Mouse (Mus musculus): ENCODE data around the gene Spdye4c. TPM values are rescaled to one million over a fixed set of nuclear protein-coding genes. Genes with fewer than 3 reads are reported as not detected.

The Spdye4c gene
- polyA plus RNA-seq (2011; ENCODE audit: insufficient read length, low read depth, missing spikeins), result not detected in 2 replicates

GRCm38 (mm10) chr2:128590909-128591308 is at the start of gene Spdye4c:
TSS of gene Spdye4c (plus strand) at chr2:128591209.
- Histone ChIP-seq H3K27ac (ENCODE audit: insufficient read depth, low read length) (no peak within 1 kb of the TSS), H3K4me3 (ENCODE audit: insufficient read depth, low read length) (no peak within 1 kb of the TSS), H3K4me1 (ENCODE audit: control insufficient read depth, insufficient read depth, low read length) (no peaks in the 10 kb centered on the region)
- TF ChIP-seq CTCF (IDR thresholded peaks at IDR 0.05; ENCODE audit: borderline replicate concordance, insufficient read depth, low read length) (no peak), POLR2A (IDR thresholded peaks at IDR 0.05; ENCODE audit: low read depth, low read length) (no peak)

GRCm38 (mm10) chr2:128543495-128543894 is 47.5 kb upstream of the Spdye4c start:
- Histone ChIP-seq H3K4me3 (ENCODE audit: insufficient read depth, low read length) (no peak overlapping the region), H3K27ac (ENCODE audit: insufficient read depth, low read length) (no peak overlapping the region), H3K4me1 (ENCODE audit: control insufficient read depth, insufficient read depth, low read length) (peaks cover 11% of the 10 kb centered on the region)
- TF ChIP-seq CTCF (IDR thresholded peaks at IDR 0.05; ENCODE audit: borderline replicate concordance, insufficient read depth, low read length), result no peak
- TF ChIP-seq POLR2A (IDR thresholded peaks at IDR 0.05; ENCODE audit: low read depth, low read length), result no peak

- H3K4me1 ChIP-seq (ENCODE audit: control insufficient read depth, insufficient read depth, low read length), result peaks cover 14% of the 10 kb centered on the region
- H3K27ac ChIP-seq (ENCODE audit: insufficient read depth, low read length), result peak overlapping the region; percentile 51; the same call in 1 of the 2 replicates
- no peak overlapping the region for H3K4me3 ChIP-seq (ENCODE audit: insufficient read depth, low read length)
- TF ChIP-seq CTCF (IDR thresholded peaks at IDR 0.05; ENCODE audit: borderline replicate concordance, insufficient read depth, low read length) (peak; percentile 58; the same call in 1 of the 2 replicates), POLR2A (IDR thresholded peaks at IDR 0.05; ENCODE audit: low read depth, low read length) (no peak)
Observed at GRCm38 (mm10) chr2:128544421-128545137, 46.4 kb upstream of the Spdye4c start.

- no peak for TF ChIP-seq CTCF (IDR thresholded peaks at IDR 0.05; ENCODE audit: borderline replicate concordance, insufficient read depth, low read length)
- TF ChIP-seq POLR2A (IDR thresholded peaks at IDR 0.05; ENCODE audit: low read depth, low read length), result no peak
- H3K4me3 ChIP-seq (ENCODE audit: insufficient read depth, low read length), result no peak overlapping the region
- H3K4me1 ChIP-seq (ENCODE audit: control insufficient read depth, insufficient read depth, low read length), result peaks cover 16% of the 10 kb centered on the region
- no peak overlapping the region for H3K27ac ChIP-seq (ENCODE audit: insufficient read depth, low read length)
Observed at GRCm38 (mm10) chr2:128545447-128545846, 45.6 kb upstream of the Spdye4c start.

- H3K4me1 ChIP-seq (ENCODE audit: control insufficient read depth, insufficient read depth, low read length), result peaks cover 16% of the 10 kb centered on the region
Observed at GRCm38 (mm10) chr2:128547079-128547478, 43.9 kb upstream of the Spdye4c start.

GRCm38 (mm10) chr2:128548262-128548661 is 42.7 kb upstream of the Spdye4c start:
- Histone ChIP-seq H3K4me1 (ENCODE audit: control insufficient read depth, insufficient read depth, low read length) (peaks cover 19% of the 10 kb centered on the region), H3K4me3 (ENCODE audit: insufficient read depth, low read length) (no peak overlapping the region), H3K27ac (ENCODE audit: insufficient read depth, low read length) (no peak overlapping the region)
- TF ChIP-seq CTCF (IDR thresholded peaks at IDR 0.05; ENCODE audit: borderline replicate concordance, insufficient read depth, low read length) (no peak), POLR2A (IDR thresholded peaks at IDR 0.05; ENCODE audit: low read depth, low read length) (no peak)

More at GRCm38 (mm10) chr2:128547079-128547478, 43.9 kb upstream of the Spdye4c start:
- no peak overlapping the region for H3K27ac ChIP-seq (ENCODE audit: insufficient read depth, low read length)
- no peak overlapping the region for H3K4me3 ChIP-seq (ENCODE audit: insufficient read depth, low read length)
- no peak for TF ChIP-seq POLR2A (IDR thresholded peaks at IDR 0.05; ENCODE audit: low read depth, low read length)
- TF ChIP-seq CTCF (IDR thresholded peaks at IDR 0.05; ENCODE audit: borderline replicate concordance, insufficient read depth, low read length), result no peak

GRCm38 (mm10) chr2:128549561-128549960 is 41.4 kb upstream of the Spdye4c start:
- Histone ChIP-seq H3K4me3 (ENCODE audit: insufficient read depth, low read length) (no peak overlapping the region), H3K4me1 (ENCODE audit: control insufficient read depth, insufficient read depth, low read length) (peaks cover 17% of the 10 kb centered on the region), H3K27ac (ENCODE audit: insufficient read depth, low read length) (no peak overlapping the region)
- TF ChIP-seq CTCF (IDR thresholded peaks at IDR 0.05; ENCODE audit: borderline replicate concordance, insufficient read depth, low read length) (no peak), POLR2A (IDR thresholded peaks at IDR 0.05; ENCODE audit: low read depth, low read length) (no peak)

GRCm38 (mm10) chr2:128549963-128550362 is 41.0 kb upstream of the Spdye4c start:
- no peak overlapping the region for H3K4me3 ChIP-seq (ENCODE audit: insufficient read depth, low read length)
- no peak for TF ChIP-seq POLR2A (IDR thresholded peaks at IDR 0.05; ENCODE audit: low read depth, low read length)
- no peak for TF ChIP-seq CTCF (IDR thresholded peaks at IDR 0.05; ENCODE audit: borderline replicate concordance, insufficient read depth, low read length)
- H3K4me1 ChIP-seq (ENCODE audit: control insufficient read depth, insufficient read depth, low read length), result peaks cover 14% of the 10 kb centered on the region
- no peak overlapping the region for H3K27ac ChIP-seq (ENCODE audit: insufficient read depth, low read length)

- TF ChIP-seq CTCF (IDR thresholded peaks at IDR 0.05; ENCODE audit: borderline replicate concordance, insufficient read depth, low read length) (no peak), POLR2A (IDR thresholded peaks at IDR 0.05; ENCODE audit: low read depth, low read length) (no peak)
- Histone ChIP-seq H3K4me3 (ENCODE audit: insufficient read depth, low read length) (no peak overlapping the region), H3K4me1 (ENCODE audit: control insufficient read depth, insufficient read depth, low read length) (peaks cover 8% of the 10 kb centered on the region; the same call in 1 of the 2 replicates)
Observed at GRCm38 (mm10) chr2:128552080-128552791, 38.8 kb upstream of the Spdye4c start.

More at GRCm38 (mm10) chr2:128552080-128552791, 38.8 kb upstream of the Spdye4c start:
- H3K27ac ChIP-seq (ENCODE audit: insufficient read depth, low read length), result no peak overlapping the region; the same call in 1 of the 2 replicates

Measured in embryonic fibroblast, embryonic 13.5 days (primary cell).